Mouse (Mus musculus): Measurements from ENCODE around the gene Mmp19.

The Mmp19 gene

DNA sequence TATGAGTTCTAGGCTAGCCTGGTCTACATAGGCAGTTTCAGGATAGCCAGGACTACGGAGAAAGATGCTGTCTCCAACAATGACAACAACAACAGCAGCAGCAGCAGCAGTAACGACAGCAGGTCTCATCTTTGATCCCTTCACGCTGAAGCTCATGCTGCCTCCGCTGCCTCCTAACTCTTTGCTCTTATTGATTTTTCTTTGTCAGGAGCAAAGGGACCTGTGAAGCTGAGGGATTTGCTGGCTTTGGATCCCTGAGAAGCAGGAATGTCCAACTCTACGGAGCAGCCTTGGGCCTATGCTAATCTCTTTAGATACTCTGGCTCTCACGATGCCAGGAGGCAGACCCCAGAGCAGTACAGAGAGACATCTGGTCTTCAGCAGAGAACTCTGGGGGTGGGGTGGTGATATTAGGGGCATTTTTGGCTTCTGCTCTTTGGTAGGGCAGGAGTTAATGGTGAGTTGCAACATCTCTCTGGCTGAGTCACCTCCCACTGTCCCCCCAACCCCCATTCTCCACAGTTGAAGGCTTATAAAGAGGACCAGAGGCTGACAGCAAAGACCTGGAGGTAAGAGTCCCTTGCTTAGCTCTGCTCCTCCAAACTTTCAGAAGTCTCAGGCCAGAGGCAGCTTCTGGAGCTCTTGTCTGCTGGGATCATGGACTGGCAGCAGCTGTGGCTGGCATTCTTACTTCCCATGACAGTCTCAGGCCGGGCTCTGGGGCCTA, at the start of gene Mmp19:
Mmp19 (plus strand) TSS at position 513 of the 727 bp plus-strand sequence.
- DNase-seq: no peak

DNA sequence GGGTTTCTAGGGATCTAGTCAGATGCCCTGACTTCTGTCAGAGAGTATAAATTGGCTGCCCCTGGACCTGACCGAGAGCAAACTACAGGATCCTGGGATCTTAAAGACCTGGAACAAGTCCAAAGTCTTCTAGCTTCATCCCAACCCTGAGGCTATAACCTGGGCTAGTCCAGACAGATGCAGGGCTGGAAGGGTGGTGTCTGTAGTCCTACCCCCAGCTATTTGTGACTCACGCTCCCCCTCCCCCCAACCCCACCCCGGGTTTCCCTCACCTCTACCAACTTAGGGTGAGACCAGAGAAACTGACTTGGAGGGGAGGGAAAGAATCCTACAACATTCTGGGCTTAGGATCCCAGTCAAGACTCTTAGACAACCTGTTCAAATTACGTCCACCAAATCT, 48.1 kb upstream of the Mmp19 start:
- no peak for DNase-seq

DNA sequence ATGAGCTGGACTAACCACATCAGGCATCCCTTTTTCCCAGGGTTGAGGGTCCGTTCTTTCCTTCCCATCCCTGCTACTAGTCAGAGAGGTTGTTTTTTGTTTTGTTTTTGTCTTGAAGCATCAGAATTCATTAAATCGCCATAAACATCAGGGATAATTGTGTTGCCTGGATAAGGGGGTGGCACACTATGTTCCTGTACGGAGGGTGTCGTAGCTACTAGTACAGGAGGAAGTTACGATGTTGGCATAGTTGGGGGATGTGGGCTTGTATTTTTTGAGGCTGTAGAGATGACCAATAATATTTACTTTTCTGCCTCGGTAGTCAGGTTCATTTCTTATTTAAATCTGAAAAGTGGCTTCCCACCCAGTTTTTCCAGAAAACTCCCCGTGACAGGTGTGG, 47.5 kb upstream of the Mmp19 start:
- DNase-seq: no peak

DNA sequence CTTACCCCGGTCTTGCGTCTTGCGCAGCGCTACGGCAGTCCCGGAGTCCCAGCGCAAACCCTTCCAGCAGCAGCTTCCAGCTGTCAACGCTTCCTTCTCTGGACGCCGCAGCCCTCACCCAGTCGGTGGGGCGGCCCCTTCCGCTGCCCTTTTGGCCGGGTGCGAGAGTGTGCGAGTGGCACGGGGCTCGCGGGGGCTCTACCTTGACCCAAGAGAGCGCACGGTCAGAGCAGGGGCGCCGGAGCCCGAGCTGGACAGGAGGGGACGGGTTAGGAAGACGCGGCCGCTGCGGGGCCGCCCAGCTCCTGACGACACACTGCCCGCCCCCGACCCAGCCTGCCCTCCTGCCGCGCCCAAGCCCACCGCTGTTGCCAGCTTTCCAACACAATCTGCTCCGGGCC, 46.9 kb upstream of the Mmp19 start:
- peak; percentile 28 for DNase-seq

DNA sequence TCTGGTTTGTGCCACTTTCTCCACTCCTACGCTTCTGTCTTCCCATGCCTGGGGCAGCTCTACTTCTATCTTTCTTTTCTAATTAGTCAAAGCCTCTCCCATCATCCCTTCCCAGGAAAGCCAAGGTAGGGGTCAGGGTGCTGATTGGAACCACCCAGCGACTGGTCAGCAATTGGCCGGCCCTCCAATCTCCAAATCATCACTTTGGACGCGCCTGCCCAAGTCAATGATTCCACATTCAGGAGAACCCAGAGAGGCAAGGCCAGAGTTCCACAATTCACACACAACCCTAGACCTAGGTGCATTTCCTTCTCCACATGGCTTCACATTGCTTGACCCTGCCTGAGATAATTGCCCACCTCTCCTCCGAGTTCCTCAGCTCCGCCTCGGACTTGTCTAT, 46.5 kb upstream of the Mmp19 start:
- DNase-seq: no peak

DNA sequence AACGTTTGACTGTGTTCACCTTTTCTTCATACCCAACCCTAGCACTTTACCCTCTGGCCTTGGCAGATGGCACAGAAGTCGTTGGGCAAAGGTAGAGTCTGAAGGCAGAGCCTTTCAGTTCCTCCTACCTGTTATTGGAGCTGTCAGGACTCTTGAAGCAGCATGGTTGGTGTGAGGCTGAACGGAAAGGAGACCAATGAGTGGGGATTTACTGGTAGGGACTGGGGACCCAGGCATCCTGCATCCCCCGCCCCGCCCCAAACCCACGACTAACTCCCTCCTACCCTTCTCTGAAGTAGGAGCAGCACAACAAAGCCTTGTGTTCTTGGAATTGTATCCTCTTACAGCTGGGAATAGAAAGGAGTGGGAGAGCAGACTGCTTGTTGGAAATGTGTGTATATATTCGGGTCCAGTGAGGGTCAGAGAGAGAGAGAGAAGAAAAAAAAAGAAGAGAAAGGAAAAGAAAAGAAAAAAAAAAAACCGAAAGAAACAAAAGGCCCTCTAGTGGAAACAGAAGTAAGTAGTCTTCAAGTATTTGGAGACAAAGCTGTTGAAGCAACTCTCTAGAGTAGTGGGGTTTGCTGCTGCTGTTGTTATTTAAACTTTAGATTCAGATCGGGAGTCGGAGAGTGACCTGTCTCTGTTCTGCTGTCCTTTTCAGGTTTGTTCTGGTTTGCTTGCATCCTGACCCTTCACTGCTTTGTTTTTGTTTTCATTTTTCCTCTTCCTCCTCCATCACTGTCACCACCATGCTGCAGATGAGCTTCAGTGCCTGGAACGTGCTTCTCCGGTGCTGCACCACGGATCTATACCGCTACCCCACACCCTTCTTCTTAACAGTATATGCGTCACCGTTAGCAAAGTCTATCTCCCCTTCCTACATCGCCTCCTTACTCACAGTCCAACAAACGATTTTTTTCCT, 45.8 kb upstream of the Mmp19 start, which contains the start of gene Dgka:
Dgka (minus strand) TSS at position 176 of the 922 bp plus-strand sequence.
- DNase-seq: no peak

DNA sequence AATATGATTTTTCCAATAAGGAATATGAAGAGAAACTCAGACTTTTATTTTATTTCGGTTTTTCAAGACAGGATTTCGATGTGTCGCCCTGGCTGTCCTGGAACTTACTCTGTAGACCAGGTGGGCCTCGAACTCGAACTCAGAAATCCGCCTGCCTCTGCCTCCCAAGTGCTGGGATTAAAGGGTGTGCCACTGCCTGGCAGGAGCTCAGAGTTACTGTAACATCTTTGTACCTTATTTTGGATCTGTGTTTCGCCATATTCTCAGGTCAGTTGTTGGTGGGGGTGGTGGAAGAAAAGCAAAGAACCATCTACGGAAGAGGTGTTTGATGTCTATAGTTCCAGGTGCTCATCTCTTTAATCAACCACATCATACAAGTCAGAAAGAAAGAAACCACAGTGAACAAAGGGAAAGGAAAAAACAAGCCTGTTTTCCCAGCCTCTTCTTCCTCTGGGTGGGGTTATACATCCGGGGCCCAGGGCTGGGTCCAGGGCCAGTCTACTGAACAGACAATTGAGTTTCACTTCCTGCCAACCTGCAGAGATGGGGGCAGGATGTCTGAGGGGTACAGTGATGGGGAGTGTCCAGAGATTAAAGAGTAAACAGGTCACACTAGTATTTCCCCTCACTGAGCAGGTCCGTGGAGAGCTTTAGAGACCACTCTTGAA, 44.6 kb upstream of the Mmp19 start:
- DNase-seq: no peak

DNA sequence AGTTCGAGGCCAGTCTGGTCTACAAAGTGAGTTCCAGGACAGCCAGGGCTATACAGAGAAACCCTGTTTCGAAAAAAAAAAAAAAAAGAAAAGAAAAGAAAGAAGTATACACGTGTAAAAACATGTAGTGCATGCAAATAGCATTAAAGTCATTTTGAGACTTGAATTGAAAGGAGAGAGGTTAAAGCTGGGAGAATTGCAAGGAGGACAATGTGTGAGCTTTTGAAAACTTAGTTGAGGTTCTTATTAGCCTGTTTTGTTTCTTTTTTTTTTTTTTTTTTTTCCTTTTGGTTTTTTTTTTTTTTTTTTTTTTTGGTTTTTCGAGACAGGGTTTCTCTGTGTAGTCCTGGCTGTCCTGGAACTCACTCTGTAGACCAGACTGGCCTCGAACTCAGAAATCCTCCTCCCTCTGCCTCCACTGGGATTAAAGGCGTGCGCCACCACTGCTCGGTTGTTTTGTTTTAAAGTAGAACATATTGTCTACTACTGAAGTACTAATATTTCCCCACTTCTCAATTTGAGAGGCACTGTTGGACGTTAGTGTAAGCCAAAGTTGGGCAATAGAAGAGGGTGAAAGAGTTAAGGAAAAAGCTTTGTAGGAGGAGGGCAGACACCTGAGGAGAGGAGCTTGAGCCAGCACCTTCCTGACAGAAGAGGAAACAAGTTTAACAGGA, 43.6 kb upstream of the Mmp19 start:
- no peak for DNase-seq

DNA sequence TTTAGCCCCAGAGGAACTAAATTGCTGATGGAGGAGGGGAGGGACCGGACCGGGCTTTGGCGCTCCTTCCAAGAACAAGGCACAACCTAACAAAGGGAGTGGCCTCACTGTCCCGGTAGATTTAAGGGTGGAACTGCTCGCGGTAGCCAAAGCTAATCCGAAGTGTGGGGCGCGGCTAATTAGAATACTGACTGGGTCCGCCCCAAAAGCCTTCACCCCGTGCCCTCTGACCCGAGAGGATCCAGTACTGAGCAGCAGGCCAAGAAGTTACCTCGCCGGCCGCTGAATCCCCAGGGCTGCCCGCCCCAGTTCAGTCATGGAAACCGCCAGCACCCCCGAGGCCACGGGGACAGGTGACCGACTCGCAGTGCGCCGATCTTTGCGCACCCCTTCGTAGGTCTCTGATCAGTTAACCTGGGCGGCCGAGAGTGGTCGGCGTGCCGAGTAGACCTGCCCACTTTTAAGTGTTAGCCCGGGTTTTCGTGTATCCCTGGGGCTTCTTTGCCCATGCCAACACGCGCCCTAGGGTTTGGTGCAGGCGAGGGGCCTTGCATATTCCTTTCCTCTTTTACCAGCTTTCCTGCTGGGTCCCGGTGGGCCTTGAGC, 43.0 kb upstream of the Mmp19 start, which contains the start of gene Pym1:
Pym1 (plus strand) TSS at position 244 of the 606 bp plus-strand sequence.
- DNase-seq: peak; percentile 32

DNA sequence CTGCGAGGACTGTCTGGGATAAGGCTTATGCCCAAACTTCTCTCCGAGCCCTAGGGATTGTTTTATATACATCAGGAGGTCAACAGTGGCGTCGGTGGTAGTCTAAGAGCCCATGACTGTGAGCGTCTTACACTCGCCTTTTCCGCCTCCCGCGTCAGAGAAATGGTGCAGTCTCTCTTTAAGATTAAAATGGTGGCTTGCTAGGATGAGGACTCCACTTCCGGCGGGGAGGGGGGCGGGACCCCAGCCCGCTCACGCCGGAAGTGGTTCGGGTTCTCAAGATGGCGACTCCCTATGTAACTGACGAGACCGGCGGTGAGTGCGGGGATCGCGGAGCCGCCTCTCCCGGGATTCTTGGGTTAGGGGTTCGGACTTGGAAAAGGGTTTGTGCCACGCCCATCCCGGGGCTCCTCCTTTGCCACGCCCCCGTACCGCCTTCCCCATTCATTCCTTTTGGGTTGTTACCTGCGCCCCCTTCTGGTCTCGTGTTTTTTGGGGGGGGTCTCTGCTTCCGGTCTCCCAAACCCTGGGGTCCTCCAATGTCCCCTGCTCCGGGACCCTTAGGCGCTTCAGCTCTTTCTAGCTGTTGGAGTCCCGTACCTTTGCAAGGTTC, 42.4 kb upstream of the Mmp19 start:
- DNase-seq: peak; percentile 66

DNA sequence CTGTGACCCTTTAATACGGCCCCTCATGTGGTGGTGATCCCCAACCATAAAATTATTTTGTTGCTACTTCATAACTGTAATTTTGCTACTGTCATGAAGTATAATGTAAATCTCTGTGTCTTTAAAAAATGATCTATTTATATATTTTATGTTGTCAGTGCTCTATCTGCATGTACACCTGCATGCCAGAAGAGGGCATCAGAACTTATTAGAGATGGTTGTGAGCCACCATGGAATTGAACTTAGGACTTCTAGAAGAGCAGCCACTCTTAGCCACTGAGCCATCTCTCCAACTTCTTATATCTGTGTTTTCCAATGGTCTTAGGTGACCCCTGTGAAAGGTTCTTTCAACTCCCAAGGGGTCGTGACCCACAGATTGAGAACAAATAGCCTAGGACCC, 17.8 kb upstream of the Mmp19 start:
- DNase-seq: no peak

DNA sequence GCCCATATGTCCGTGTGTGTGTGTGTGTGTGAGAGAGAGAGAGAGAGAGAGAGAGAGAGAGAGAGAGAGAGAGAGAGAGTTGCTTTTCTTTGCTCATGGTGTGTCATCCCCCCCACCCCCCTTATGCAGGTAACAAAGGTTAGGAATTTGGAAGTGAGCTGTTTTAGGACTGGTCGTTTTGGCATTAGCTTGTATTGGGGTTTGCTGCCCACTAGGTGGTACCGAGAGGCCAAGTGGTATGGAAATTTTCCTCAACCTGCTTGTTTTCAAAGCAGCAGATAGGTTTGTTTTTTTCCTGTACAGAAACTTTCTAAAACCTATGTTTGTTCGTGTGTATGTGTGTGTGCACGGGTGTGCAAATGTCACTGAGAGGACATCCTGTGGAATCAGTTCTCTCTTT, 17.0 kb upstream of the Mmp19 start:
- no peak for DNase-seq

DNA sequence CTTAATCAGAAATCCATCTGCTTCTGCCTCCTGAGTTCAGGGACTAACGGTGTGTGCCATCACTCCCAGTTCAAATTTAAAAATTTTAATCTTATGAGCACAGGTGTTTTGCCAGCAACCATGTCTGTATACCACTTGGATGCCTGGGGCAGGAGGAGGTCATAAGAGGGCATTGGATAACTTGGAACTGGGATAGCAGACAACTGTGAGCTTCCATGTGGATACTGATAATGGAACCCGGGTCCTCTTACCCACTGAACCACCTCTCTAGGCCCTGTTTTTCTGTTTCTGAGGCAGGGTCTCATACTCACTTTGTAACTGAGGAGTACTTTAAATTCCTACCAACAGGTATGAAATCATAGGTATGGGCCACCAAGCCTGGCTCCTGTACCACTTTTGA, 12.3 kb upstream of the Mmp19 start:
- no peak for DNase-seq

DNA sequence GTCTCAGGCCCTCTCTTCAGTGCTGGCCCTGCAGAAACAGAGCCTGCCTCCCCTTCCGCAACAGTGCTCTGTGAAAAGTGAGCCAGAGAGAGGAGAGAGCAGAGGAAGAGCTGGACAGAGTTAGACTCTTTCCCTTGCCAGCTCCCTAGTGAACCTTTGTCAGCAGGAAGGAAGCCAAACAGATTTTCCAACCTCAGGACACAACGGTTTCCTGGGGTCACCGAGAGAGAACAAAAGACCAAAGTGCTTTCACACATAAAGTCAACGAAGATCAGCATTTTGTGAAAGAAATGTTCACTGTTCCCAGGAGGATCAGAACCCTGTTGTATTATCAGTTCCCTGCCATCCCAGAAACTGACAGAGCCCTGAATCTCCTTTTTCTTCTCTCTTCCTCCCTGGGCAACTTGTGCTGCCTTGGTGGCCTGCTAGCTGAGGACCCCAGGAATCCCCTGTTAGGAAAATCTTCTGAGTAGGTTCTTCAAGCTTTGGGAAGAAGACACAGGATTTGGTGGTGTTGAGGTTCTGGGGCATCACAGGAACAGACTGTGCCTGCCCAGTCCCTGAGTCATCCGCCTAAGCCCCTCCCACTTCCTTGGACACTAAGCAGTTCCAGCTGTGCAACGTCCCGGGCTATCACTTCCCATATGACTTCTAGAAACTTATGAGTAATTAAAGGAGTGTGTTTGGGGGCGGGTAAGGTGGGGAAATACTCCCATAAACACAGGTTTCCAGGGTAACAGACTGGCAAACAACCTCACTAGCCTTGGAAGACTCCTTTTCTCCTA, 11.5 kb upstream of the Mmp19 start:
- no peak for DNase-seq

DNA sequence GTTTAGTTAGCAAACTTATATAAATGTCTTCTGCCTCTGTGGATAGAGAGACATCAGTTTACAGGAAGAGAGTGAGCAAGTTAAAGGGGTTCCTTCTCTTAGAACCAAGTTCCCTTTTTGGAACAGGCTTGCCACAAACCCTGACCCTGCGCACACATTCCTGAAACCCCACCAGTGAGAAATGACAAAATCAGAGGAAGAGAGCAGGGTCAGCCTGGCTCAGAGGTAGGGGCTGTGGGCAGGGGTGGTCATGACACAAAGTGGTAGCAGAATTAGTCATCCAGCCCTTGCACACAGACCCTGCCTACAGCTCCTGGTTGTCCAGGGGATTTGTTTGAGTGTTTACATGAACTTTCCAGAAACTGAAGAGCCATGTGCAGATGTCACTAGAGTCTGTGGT, 10.5 kb upstream of the Mmp19 start:
- no peak for DNase-seq

DNA sequence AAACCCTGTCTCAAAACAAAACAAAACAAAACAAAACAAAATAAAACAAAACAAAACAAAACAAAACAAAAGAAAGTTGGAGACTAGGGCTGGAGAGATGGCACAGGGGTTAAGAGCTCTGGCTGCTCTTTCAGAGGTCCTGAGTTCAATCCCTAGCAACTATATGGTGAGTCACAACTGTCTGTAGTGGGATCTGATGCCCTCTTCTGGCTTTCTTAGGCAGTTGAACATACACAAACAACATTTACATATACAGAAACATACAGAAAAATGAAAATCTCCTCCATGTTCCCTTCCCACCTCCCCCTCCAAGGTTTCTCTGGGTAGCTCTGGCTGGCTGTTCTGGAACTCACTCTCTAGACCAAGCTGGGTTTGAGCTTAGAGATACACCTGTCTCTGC, 1.3 kb downstream of the Mmp19 start:
- DNase-seq: no peak

DNA sequence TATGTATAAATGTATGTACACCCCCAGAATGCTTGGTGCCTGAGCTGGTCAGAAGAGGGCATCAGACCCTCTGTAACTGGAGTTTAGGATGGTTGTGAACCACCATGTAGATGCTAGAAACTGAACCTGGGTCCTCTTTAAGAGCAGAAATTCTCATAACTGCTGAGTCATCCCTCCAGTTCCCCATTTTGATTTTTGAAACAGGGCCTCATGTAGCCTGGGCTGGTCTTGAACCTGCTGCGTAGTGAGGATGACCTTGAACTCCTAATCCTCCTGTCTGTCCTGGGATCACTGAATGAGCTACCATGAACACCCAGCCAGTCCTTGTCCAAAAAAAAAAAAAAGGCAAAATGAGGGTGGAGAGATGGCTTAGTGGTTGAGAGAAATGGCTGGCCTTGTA, 2.5 kb downstream of the Mmp19 start:
- no peak for DNase-seq

DNA sequence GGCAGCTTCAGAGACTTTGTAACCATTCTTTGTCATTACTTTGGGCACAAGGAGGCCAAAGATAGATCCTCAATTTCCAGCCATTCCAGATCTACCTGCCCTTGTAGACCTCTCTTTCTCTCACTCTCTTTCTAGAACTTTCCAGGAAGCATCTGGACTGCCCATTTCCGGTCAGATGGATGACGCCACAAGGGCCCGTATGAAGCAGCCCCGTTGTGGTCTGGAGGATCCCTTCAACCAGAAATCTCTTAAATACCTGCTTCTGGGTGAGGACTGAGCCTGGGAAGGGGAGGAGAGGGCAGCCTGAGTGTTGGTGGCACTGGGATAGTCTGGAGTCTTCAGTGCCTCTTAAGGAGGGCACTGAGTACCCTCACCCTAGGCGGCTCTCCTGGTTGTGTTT, 3.7 kb downstream of the Mmp19 start:
- DNase-seq: no peak

DNA sequence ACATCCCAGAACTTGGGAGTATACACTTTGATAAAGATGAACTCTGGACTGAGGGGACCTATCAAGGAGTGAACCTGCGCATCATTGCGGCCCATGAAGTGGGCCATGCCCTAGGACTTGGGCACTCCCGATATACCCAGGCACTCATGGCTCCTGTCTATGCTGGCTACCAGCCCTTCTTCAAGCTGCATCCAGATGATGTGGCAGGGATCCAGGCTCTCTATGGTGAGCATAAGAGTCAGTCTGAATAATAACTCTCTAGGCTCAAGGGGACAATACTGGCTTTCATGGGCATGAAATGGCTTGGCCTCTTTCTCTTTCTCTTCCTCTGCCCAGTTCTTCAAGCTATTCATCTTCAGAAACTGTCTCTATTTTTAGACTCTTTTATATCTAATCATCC, 4.9 kb downstream of the Mmp19 start:
- DNase-seq: no peak

DNA sequence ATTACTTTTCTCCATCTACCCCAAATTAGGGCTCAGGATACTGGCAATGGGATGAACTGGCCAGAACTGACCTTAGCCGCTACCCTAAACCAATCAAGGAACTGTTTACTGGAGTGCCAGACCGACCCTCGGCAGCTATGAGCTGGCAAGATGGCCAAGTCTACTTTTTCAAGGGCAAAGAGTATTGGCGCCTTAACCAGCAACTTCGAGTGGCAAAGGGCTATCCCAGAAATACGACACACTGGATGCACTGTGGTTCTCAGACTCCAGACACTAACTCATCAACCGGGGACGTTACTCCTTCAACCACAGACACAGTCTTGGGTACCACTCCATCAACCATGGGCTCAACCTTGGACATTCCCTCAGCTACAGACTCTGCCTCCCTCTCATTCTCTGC, 8.0 kb downstream of the Mmp19 start:
- no peak for DNase-seq

DNA sequence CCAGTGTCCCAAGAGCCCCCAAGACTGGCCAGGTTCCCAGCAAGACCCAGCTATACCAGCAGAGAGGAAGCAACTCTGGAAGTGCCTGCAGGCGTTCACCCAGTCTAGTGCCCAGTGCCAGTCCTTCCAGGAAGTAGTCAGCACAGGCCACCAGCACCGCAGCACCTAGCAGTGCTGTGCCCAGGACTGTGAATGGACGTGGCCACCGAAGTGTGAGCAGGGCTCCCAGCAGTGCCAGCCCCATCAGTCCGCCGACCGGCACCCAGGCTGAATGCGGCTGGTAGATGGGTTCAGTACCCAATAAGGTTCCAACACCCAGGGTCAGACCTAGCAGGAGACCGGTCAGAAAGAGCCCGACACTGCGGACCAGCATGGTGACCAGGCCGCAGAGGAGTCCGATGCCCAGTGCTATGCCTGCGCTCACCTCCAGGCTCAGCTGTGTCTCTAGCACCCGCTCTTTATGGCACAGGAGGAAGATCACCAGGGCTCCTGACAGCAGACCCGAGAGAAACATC, 11.3 kb downstream of the Mmp19 start:
- no peak for DNase-seq
